Mouse (Mus musculus): ENCODE measurements around the gene Lamtor2. TPM values are rescaled to one million over a fixed set of nuclear protein-coding genes. Genes with fewer than 3 reads are reported as not detected.

Gene Lamtor2
- polyA plus RNA-seq, 1 experiment: 104 TPM

- H3K27ac ChIP-seq (ENCODE audit: insufficient read depth, low read length): no peak overlapping the region
- H3K4me1 ChIP-seq (ENCODE audit: control insufficient read depth, insufficient read depth, insufficient read length): peaks cover 2% of the 10 kb centered on the region
- DNase-seq (ENCODE audit: low read depth in 1 of 2, low spot score in 2 of 2): no peak
- H3K4me3 ChIP-seq (ENCODE audit: extremely low read depth, insufficient read depth, insufficient read length): no peak overlapping the region
- no peaks in the 10 kb centered on the region for H3K27me3 ChIP-seq (ENCODE audit: control insufficient read depth, insufficient read depth, low read length)
- no peaks in the 10 kb centered on the region for H3K36me3 ChIP-seq (ENCODE audit: control insufficient read depth, insufficient read depth, low read length)
- 84% methylated on average over 9 of the region's 9 CpGs for whole genome bisulfite sequencing
- no peak for TF ChIP-seq CTCF (IDR thresholded peaks at IDR 0.05; ENCODE audit: extremely low read depth, insufficient read depth, insufficient read length, insufficient replicate concordance)
- no peak for TF ChIP-seq POLR2A (IDR thresholded peaks at IDR 0.05; ENCODE audit: low read depth, low read length)
These were observed 14.4 kb downstream of the Lamtor2 start for GRCm38 (mm10) chr3:88538271-88539145.

DNA sequence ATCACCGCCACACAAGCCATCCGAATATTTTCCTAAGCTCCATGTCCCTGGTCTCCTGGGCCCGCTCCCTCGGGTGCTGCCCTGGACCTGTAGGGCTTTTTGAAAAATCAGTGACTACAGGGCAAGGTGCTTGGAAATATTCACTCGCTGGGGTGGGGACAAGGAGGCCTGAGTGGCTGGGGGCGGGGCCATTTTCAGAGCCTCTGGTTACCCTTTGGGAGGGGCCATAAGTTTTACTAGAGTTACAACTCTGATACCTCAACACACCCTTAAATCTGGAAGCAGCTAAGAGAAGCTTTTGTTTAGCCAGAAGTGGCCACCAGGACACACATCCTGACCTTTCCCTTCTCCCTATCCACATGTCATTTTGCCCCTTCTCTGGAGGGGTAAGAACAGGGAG is 15.7 kb downstream of the Lamtor2 start:
- H3K27me3 ChIP-seq (ENCODE audit: control insufficient read depth, insufficient read depth, low read length): peaks cover 5% of the 10 kb centered on the region; the same call in 1 of the 2 replicates
- no peak for DNase-seq (ENCODE audit: low read depth in 1 of 2, low spot score in 2 of 2)
- H3K4me3 ChIP-seq (ENCODE audit: extremely low read depth, insufficient read depth, insufficient read length): no peak overlapping the region
- 95% methylated on average over 6 of the region's 6 CpGs for WGBS
- H3K27ac ChIP-seq (ENCODE audit: insufficient read depth, low read length): no peak overlapping the region
- no peak for TF ChIP-seq CTCF (IDR thresholded peaks at IDR 0.05; ENCODE audit: extremely low read depth, insufficient read depth, insufficient read length, insufficient replicate concordance)
- TF ChIP-seq POLR2A (IDR thresholded peaks at IDR 0.05; ENCODE audit: low read depth, low read length): no peak
- H3K36me3 ChIP-seq (ENCODE audit: control insufficient read depth, insufficient read depth, low read length): no peaks in the 10 kb centered on the region
- peaks cover 2% of the 10 kb centered on the region for H3K4me1 ChIP-seq (ENCODE audit: control insufficient read depth, insufficient read depth, insufficient read length)

DNA sequence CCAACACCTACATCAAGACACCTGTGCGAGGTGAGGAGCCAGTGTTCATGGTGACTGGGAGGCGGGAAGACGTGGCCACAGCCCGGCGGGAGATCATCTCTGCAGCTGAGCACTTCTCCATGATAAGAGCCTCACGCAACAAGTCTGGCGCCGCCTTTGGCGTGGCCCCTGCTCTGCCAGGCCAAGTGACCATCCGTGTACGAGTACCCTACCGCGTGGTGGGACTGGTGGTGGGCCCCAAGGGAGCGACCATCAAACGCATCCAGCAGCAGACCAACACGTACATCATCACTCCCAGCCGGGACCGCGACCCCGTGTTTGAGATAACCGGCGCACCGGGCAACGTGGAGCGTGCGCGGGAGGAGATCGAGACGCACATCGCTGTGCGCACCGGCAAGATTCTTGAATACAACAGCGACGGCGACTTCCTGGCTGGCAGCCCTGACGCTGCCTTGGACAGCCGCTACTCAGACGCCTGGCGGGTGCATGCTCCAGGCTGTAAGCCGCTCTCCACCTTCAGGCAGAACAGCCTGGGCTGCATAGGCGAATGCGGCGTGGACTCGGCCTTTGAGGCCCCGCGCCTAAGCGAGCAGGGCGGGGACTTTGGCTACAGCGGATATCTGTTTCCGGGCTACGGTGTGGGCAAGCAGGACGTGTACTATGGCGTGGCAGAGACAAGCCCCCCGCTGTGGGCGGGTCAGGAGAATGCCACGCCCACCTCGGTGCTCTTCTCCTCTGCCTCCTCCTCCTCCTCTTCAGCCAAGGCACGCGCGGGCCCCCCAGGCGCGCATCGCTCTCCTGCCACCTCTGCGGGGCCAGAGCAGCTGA is 16.6 kb downstream of the Lamtor2 start:
- Histone ChIP-seq H3K4me3 (ENCODE audit: extremely low read depth, insufficient read depth, insufficient read length) (peak overlapping the region; percentile 51; the same call in 1 of the 2 replicates), H3K27me3 (ENCODE audit: control insufficient read depth, insufficient read depth, low read length) (peaks cover 5% of the 10 kb centered on the region; the same call in 1 of the 2 replicates), H3K36me3 (ENCODE audit: control insufficient read depth, insufficient read depth, low read length) (no peaks in the 10 kb centered on the region), H3K27ac (ENCODE audit: insufficient read depth, low read length) (no peak overlapping the region), H3K4me1 (ENCODE audit: control insufficient read depth, insufficient read depth, insufficient read length) (peaks cover 2% of the 10 kb centered on the region)
- no peak for DNase-seq (ENCODE audit: low read depth in 1 of 2, low spot score in 2 of 2)
- WGBS: 65% methylated on average over 64 of the region's 64 CpGs
- TF ChIP-seq POLR2A (IDR thresholded peaks at IDR 0.05; ENCODE audit: low read depth, low read length) (no peak; the same call in 1 of the 2 replicates), CTCF (IDR thresholded peaks at IDR 0.05; ENCODE audit: extremely low read depth, insufficient read depth, insufficient read length, insufficient replicate concordance) (no peak)

DNA sequence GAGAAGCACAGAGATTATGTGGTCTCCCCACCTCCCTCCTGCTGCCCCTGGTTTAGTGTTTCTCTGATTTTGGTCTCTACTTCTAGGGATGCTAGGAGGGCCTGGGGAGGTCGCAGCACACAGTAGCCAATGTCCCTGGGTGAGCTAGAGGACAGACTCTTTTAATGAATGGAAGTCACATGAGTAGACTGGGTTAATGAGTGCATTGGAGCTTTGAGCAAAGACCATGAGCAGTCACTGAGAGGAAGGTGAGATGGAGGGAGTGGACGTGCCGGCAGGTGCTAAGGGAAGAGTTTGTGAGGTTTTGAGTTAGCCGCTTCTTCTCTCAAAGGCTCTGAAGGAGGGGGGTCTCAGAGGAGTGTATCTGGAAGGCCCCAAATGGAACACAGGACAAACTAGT is 17.3 kb downstream of the Lamtor2 start:
- Histone ChIP-seq H3K27ac (ENCODE audit: insufficient read depth, low read length) (no peak overlapping the region), H3K36me3 (ENCODE audit: control insufficient read depth, insufficient read depth, low read length) (no peaks in the 10 kb centered on the region), H3K4me1 (ENCODE audit: control insufficient read depth, insufficient read depth, insufficient read length) (peaks cover 2% of the 10 kb centered on the region), H3K4me3 (ENCODE audit: extremely low read depth, insufficient read depth, insufficient read length) (no peak overlapping the region), H3K27me3 (ENCODE audit: control insufficient read depth, insufficient read depth, low read length) (peaks cover 5% of the 10 kb centered on the region; the same call in 1 of the 2 replicates)
- TF ChIP-seq POLR2A (IDR thresholded peaks at IDR 0.05; ENCODE audit: low read depth, low read length): no peak
- no peak for TF ChIP-seq CTCF (IDR thresholded peaks at IDR 0.05; ENCODE audit: extremely low read depth, insufficient read depth, insufficient read length, insufficient replicate concordance)
- 91% methylated on average over 4 of the region's 4 CpGs for WGBS
- DNase-seq (ENCODE audit: low read depth in 1 of 2, low spot score in 2 of 2): no peak

- no peak overlapping the region for H3K27ac ChIP-seq (ENCODE audit: insufficient read depth, low read length)
- 86% methylated on average over 3 of the region's 3 CpGs for WGBS
- H3K4me1 ChIP-seq (ENCODE audit: control insufficient read depth, insufficient read depth, insufficient read length): peaks cover 2% of the 10 kb centered on the region
- no peaks in the 10 kb centered on the region for H3K36me3 ChIP-seq (ENCODE audit: control insufficient read depth, insufficient read depth, low read length)
- no peak for DNase-seq (ENCODE audit: low read depth in 1 of 2, low spot score in 2 of 2)
- H3K27me3 ChIP-seq (ENCODE audit: control insufficient read depth, insufficient read depth, low read length): peaks cover 5% of the 10 kb centered on the region; the same call in 1 of the 2 replicates
- TF ChIP-seq CTCF (IDR thresholded peaks at IDR 0.05; ENCODE audit: extremely low read depth, insufficient read depth, insufficient read length, insufficient replicate concordance) (no peak), POLR2A (IDR thresholded peaks at IDR 0.05; ENCODE audit: low read depth, low read length) (no peak)
- no peak overlapping the region for H3K4me3 ChIP-seq (ENCODE audit: extremely low read depth, insufficient read depth, insufficient read length)
These were observed 17.9 kb downstream of the Lamtor2 start for GRCm38 (mm10) chr3:88535005-88535404.

- Histone ChIP-seq H3K4me3 (ENCODE audit: extremely low read depth, insufficient read depth, insufficient read length) (no peak overlapping the region), H3K27ac (ENCODE audit: insufficient read depth, low read length) (no peak overlapping the region), H3K27me3 (ENCODE audit: control insufficient read depth, insufficient read depth, low read length) (peaks cover 5% of the 10 kb centered on the region; the same call in 1 of the 2 replicates), H3K4me1 (ENCODE audit: control insufficient read depth, insufficient read depth, insufficient read length) (peaks cover 2% of the 10 kb centered on the region), H3K36me3 (ENCODE audit: control insufficient read depth, insufficient read depth, low read length) (no peaks in the 10 kb centered on the region)
- no peak for TF ChIP-seq CTCF (IDR thresholded peaks at IDR 0.05; ENCODE audit: extremely low read depth, insufficient read depth, insufficient read length, insufficient replicate concordance)
- no peak for TF ChIP-seq POLR2A (IDR thresholded peaks at IDR 0.05; ENCODE audit: low read depth, low read length)
- DNase-seq (ENCODE audit: low read depth in 1 of 2, low spot score in 2 of 2): no peak
- WGBS: 43% methylated on average over 5 of the region's 5 CpGs
These were observed 19.2 kb downstream of the Lamtor2 start for GRCm38 (mm10) chr3:88533706-88534105.

Data from spleen, adult 2 months (tissue).